Mouse (Mus musculus) hindbrain, embryonic 11.5 days (tissue): ENCODE data around the gene Olfr763. TPM values are rescaled to one million over a fixed set of nuclear protein-coding genes. Genes with fewer than 3 reads are reported as not detected.
A peak's percentile ranks its signal among the peaks of the same experiment; 100 is the strongest.
"Not testable (repeated sequence)": the region's sequence is repeated elsewhere in the genome, so short reads cannot be mapped to it uniquely, and the experiment has no call there.

Source experiments
- ATAC-seq: fragments of 200-750 bp; cut with Nextera tagmentation; 2 replicates; pipeline ENCODE4 v1.8.0; 2017; ENCODE audit warnings: mild to moderate bottlenecking, moderate TSS enrichment, moderate library complexity; ENCODE audit not compliant: low FRiP score
- DNase-seq: peaks from one replicate; pipeline ENCODE4 v3.0.0-alpha.2; 2015; ENCODE audit warnings: low spot score
- H3K27ac ChIP-seq: fragments of 300-500 bp; sonication (generic); 2 replicates; pipeline ENCODE4 v1.5.1; 2014; ENCODE audit warnings: mild to moderate bottlenecking, low read depth, low read length
- H3K27me3 ChIP-seq: fragments of 300-500 bp; sonication (generic); 2 replicates; pipeline ENCODE4 v1.6.1; 2014; ENCODE audit warnings: mild to moderate bottlenecking, low read length, moderate library complexity, mixed read lengths; ENCODE audit not compliant: control insufficient read depth, insufficient read depth
- H3K36me3 ChIP-seq: fragments of 300-500 bp; sonication (generic); 2 replicates; pipeline ENCODE4 v1.6.1; 2014; ENCODE audit warnings: mild to moderate bottlenecking, low read length, moderate library complexity, mixed read lengths; ENCODE audit not compliant: control insufficient read depth, insufficient read depth
- H3K4me1 ChIP-seq: fragments of 300-500 bp; sonication (generic); replicated peaks from 2 replicates; pipeline ENCODE4 v1.6.1; 2014; ENCODE audit warnings: low read length, mixed read lengths; ENCODE audit not compliant: control insufficient read depth, insufficient read depth
- H3K4me2 ChIP-seq: fragments of 300-500 bp; sonication (generic); replicated peaks from 2 replicates; pipeline ENCODE4 v1.6.1; 2014; ENCODE audit warnings: mild to moderate bottlenecking, low read depth, low read length
- H3K4me3 ChIP-seq: fragments of 300-500 bp; sonication (generic); 2 replicates; pipeline ENCODE4 v1.5.1; 2014; ENCODE audit warnings: low read depth, low read length
- H3K9ac ChIP-seq: fragments of 300-500 bp; sonication (generic); 2 replicates; pipeline ENCODE4 v1.6.1; 2014; ENCODE audit warnings: low read depth, low read length
- H3K9me3 ChIP-seq: fragments of 300-500 bp; sonication (generic); 2 replicates; pipeline ENCODE4 v1.6.1; 2016; ENCODE audit warnings: low read length; ENCODE audit not compliant: control insufficient read depth
- WGBS: fragments of 180-500 bp; shearing (Covaris S2); extraction: QIAGEN DNeasy Blood & Tissue Kit; methylation state at CpG from one replicate; pipeline ENCODE4 v1.1.7; 2014; 5-methylcytosine and 5-hydroxymethylcytosine counted together
- polyA plus RNA-seq: library from polyadenylated mRNA; unstranded; fragments of >200 nt; fragmentation: Nextera tagmentation; extraction: Ambion mirVana; gene quantifications from 2 replicates; pipeline ENCODE4 v1.2.1, GENCODE M21; 2014

Olfr763 gene
- polyA plus RNA-seq, 1 experiment from 2014 or later = not detected

- DNase-seq (no peak), ATAC-seq (no peak)
- H3K27me3 ChIP-seq = no peaks in the 10 kb centered on the region
Measured at GRCm38 (mm10) chr10:129014477-129014876, 3.9 kb downstream of the Olfr763 start.

GRCm38 (mm10) chr10:129023319-129023718 is 12.7 kb downstream of the Olfr763 start:
- Histone ChIP-seq H3K4me1 (no peaks in the 10 kb centered on the region), H3K27ac (no peak overlapping the region), H3K4me3 (no peak overlapping the region), H3K9me3 (no peaks in the 10 kb centered on the region), H3K27me3 (no peaks in the 10 kb centered on the region), H3K36me3 (no peaks in the 10 kb centered on the region), H3K9ac (no peak overlapping the region), H3K4me2 (no peak overlapping the region)
- ATAC-seq = no peak; the same call in 1 of the 2 replicates
- no peak for DNase-seq

More at GRCm38 (mm10) chr10:129014477-129014876, 3.9 kb downstream of the Olfr763 start:
- no peak overlapping the region for H3K27ac ChIP-seq
- no peaks in the 10 kb centered on the region for H3K36me3 ChIP-seq
- H3K4me3 ChIP-seq = no peak overlapping the region
- H3K9me3 ChIP-seq = no peaks in the 10 kb centered on the region
- no peak overlapping the region for H3K9ac ChIP-seq
- no peak overlapping the region for H3K4me2 ChIP-seq
- no peaks in the 10 kb centered on the region for H3K4me1 ChIP-seq

GRCm38 (mm10) chr10:129026018-129026662 is 15.5 kb downstream of the Olfr763 start:
- 66% methylated on average over 3 of the region's 3 CpGs for WGBS
- no peak overlapping the region for H3K27ac ChIP-seq
- no peaks in the 10 kb centered on the region for H3K9me3 ChIP-seq
- no peak overlapping the region for H3K4me3 ChIP-seq
- peak; percentile 87 for ATAC-seq
- peak; percentile 76 for DNase-seq
- H3K36me3 ChIP-seq = no peaks in the 10 kb centered on the region
- no peak overlapping the region for H3K4me2 ChIP-seq
- no peak overlapping the region for H3K9ac ChIP-seq
- no peaks in the 10 kb centered on the region for H3K27me3 ChIP-seq
- no peaks in the 10 kb centered on the region for H3K4me1 ChIP-seq

GRCm38 (mm10) chr10:129028343-129028742 is 17.8 kb downstream of the Olfr763 start:
- 86% methylated on average over 2 of the region's 2 CpGs for WGBS
- Histone ChIP-seq H3K27ac (no peak overlapping the region), H3K27me3 (no peaks in the 10 kb centered on the region), H3K9ac (no peak overlapping the region), H3K9me3 (no peaks in the 10 kb centered on the region), H3K36me3 (no peaks in the 10 kb centered on the region), H3K4me1 (no peaks in the 10 kb centered on the region), H3K4me2 (no peak overlapping the region), H3K4me3 (no peak overlapping the region)
- ATAC-seq (no peak), DNase-seq (no peak)

GRCm38 (mm10) chr10:129039796-129040195 is 29.2 kb downstream of the Olfr763 start, which contains the start of gene Olfr764-ps1:
Gene Olfr764-ps1, minus strand, starts transcription at chr10:129039896.
- Histone ChIP-seq H3K4me3 (no peak within 1 kb of the TSS), H3K9ac (no peak within 1 kb of the TSS), H3K27ac (no peak within 1 kb of the TSS), H3K36me3 (no peaks in the 10 kb centered on the region), H3K9me3 (no peaks in the 10 kb centered on the region), H3K4me2 (no peak within 1 kb of the TSS), H3K4me1 (no peaks in the 10 kb centered on the region), H3K27me3 (no peaks in the 10 kb centered on the region)
- ATAC-seq (no peak), DNase-seq (no peak)
- 81% methylated on average over 3 of the region's 3 CpGs for WGBS

- H3K4me2 ChIP-seq, ATAC-seq, H3K27me3 ChIP-seq, H3K4me3 ChIP-seq, DNase-seq, H3K4me1 ChIP-seq, H3K9ac ChIP-seq, H3K36me3 ChIP-seq, H3K27ac ChIP-seq, H3K9me3 ChIP-seq: not testable (repeated sequence)
Measured at GRCm38 (mm10) chr10:129049898-129050297, 39.3 kb downstream of the Olfr763 start, which contains the start of gene Olfr765. Gene Olfr765, minus strand, starts transcription at chr10:129049998.

Other genes with a start within 250 kb of the Olfr763 start
- 0.27 and 0.49 TPM in 2 replicates for gene Mmp19, start 219.9 kb upstream of the Olfr763 start, polyA plus RNA-seq
- 31.8 and 34.7 TPM in 2 replicates for gene Dnajc14, start 206.7 kb upstream of the Olfr763 start, polyA plus RNA-seq
- 14.2 and 16.3 TPM in 2 replicates for gene Tmem198b, start 206.4 kb upstream of the Olfr763 start, polyA plus RNA-seq
- 282 and 286 TPM in 2 replicates for gene Sarnp, start 193.5 kb upstream of the Olfr763 start, polyA plus RNA-seq
- 64.8 and 66.4 TPM in 2 replicates for gene Ormdl2, start 189.1 kb upstream of the Olfr763 start, polyA plus RNA-seq
- 10.5 and 11.5 TPM in 2 replicates for gene Gdf11, start 119.1 kb upstream of the Olfr763 start, polyA plus RNA-seq
- gene Cd63, start 109.8 kb upstream of the Olfr763 start, polyA plus RNA-seq = 215 and 216 TPM in 2 replicates
- 11.6 and 12.1 TPM in 2 replicates for gene Rdh5, start 87.9 kb upstream of the Olfr763 start, polyA plus RNA-seq
- gene Bloc1s1, start 86.8 kb upstream of the Olfr763 start, polyA plus RNA-seq = 260 and 269 TPM in 2 replicates
- 1.7 and 3.0 TPM in 2 replicates for gene Itga7, start 77.0 kb upstream of the Olfr763 start, polyA plus RNA-seq
- gene Mettl7b, start 49.8 kb upstream of the Olfr763 start, polyA plus RNA-seq = not detected in 2 replicates
- gene Olfr9, start 21.4 kb upstream of the Olfr763 start, polyA plus RNA-seq = not detected in 2 replicates
- not detected in 2 replicates for gene Olfr764-ps1, start 29.1 kb downstream of the Olfr763 start, polyA plus RNA-seq
- gene Olfr765, start 39.2 kb downstream of the Olfr763 start, polyA plus RNA-seq = not detected in 2 replicates
- not detected in 2 replicates for gene Olfr766-ps1, start 58.2 kb downstream of the Olfr763 start, polyA plus RNA-seq
- gene Olfr767, start 72.1 kb downstream of the Olfr763 start, polyA plus RNA-seq = not detected in 2 replicates
- not detected in 2 replicates for gene Olfr768, start 88.6 kb downstream of the Olfr763 start, polyA plus RNA-seq
- not detected in 2 replicates for gene Olfr769, start 107.1 kb downstream of the Olfr763 start, polyA plus RNA-seq
- gene Olfr770, start 128.2 kb downstream of the Olfr763 start, polyA plus RNA-seq = not detected in 2 replicates
- gene Olfr771, start 154.0 kb downstream of the Olfr763 start, polyA plus RNA-seq = not detected in 2 replicates
- not detected in 2 replicates for gene Olfr772, start 167.1 kb downstream of the Olfr763 start, polyA plus RNA-seq
- gene Olfr773, start 176.6 kb downstream of the Olfr763 start, polyA plus RNA-seq = not detected in 2 replicates
- gene Olfr774, start 225.4 kb downstream of the Olfr763 start, polyA plus RNA-seq = not detected in 2 replicates
- gene Olfr775, start 237.6 kb downstream of the Olfr763 start, polyA plus RNA-seq = not detected in 2 replicates
- gene Olfr776, start 248.3 kb downstream of the Olfr763 start, polyA plus RNA-seq = not detected in 2 replicates